In the genomic region with DNA sequence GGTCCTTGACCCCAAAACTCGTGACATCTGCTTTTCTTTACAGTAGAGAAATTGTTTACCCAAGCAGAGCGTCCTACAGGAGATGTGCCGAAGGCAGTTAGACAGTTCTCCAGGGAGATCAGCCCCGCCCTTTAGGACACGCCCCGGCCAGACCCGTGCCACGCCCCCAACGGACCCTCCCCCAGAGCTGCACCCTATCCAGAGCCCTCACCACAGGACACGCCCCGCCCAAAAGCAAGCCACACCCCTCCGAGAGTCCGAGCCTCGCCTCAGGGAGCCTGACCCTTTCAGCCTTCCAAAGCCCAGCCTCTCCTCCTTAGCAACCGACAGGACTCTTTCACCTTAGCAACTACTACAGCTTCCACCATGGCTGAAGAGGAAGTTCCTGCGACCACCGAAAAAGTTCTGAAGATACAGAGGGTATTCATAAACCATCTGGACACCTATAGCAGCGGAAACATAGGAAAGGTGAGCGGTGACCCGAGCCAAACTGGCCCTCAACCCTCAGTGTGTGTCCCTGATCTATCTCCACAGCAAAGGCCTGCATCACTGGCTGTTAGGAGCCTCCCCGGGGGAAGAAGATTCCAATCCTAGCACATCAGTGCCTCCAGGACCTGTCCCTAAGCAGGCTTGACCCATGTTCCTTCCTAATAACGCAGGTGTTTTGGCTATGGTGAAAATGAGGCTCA, we compare ENCODE assay signal across 8 mouse cellular contexts. TPM values are rescaled to one million over a fixed set of nuclear protein-coding genes. Genes with fewer than 3 reads are reported as not detected.
A peak's percentile ranks its signal among the peaks of the same experiment; 100 is the strongest.
DNase-seq lines count a peak whose midpoint lies in the region; ATAC-seq and TF ChIP-seq lines count a peak whose summit lies in the region.

A gene (plus strand): TSS at position 178 of the 689 bp plus-strand sequence.

- peak within 1 kb of the TSS in 1 of 2 experiments; percentile 17; a peak in 1 of 4 replicates for H3K4me3 ChIP-seq in liver, embryonic 14.5 days (ENCODE audit: insufficient read depth in 1 of 2, low read depth in 2 of 2, low read length in 2 of 2)
- H3K4me3 ChIP-seq in neural tube, embryonic 13.5 days, result no peak within 1 kb of the TSS

- intact Hi-C loops in gastrocnemius, postnatal 14 days (cut with DNase I; ENCODE audit: low total_unique reads), result no loop called here

- TF ChIP-seq CTCF in liver, embryonic 14.5 days (IDR thresholded peaks at IDR 0.05; ENCODE audit: low read depth), result no peak

- ATAC-seq in cerebellum, adult (ENCODE audit: insufficient number of reproducible peaks, low FRiP score, low TSS enrichment), result no peak
- peak; percentile 98 for ATAC-seq in liver, embryonic 14.5 days (ENCODE audit: insufficient read depth)
- ATAC-seq in neural tube, embryonic 13.5 days (ENCODE audit: low read depth), result peak; percentile 59; the same call in 1 of the 2 replicates

- H3K4me2 ChIP-seq in liver, embryonic 14.5 days (ENCODE audit: low read depth), result peak within 1 kb of the TSS; percentile 70
- peak within 1 kb of the TSS; percentile 33 for H3K4me2 ChIP-seq in neural tube, embryonic 13.5 days

- H3K36me3 ChIP-seq in liver, embryonic 14.5 days (replicated peaks; ENCODE audit: control insufficient read depth, insufficient read depth, low read depth), result no peaks in the 10 kb centered on the region
- peaks cover 12% of the 10 kb centered on the region for H3K36me3 ChIP-seq in neural tube, embryonic 13.5 days

- H3K9ac ChIP-seq in liver, embryonic 14.5 days (replicated peaks), result 0 out of 2 replicates have a peak within 1 kb of the TSS, but pooled peaks have one; percentile 11
- no peak within 1 kb of the TSS for H3K9ac ChIP-seq in neural tube, embryonic 13.5 days

- H3K27ac ChIP-seq in liver, embryonic 14.5 days, result no peak within 1 kb of the TSS
- no peak within 1 kb of the TSS for H3K27ac ChIP-seq in neural tube, embryonic 13.5 days (replicated peaks)

- no peaks in the 10 kb centered on the region for H3K27me3 ChIP-seq in liver, embryonic 14.5 days (ENCODE audit: control insufficient read depth, insufficient read depth, low read length)
- H3K27me3 ChIP-seq in neural tube, embryonic 13.5 days, result no peaks in the 10 kb centered on the region

- peak; percentile 21 to 52 for DNase-seq in cerebellum, postnatal 10 days
- DNase-seq in c-Kit-negative CD71-positive TER-119-positive erythroid progenitor cells, embryonic 14.5 days (ENCODE audit: low read depth, low spot score), result peak; percentile 68
- DNase-seq in gastrocnemius, postnatal 14 days, result peak; percentile 79
- peak; percentile 50 for DNase-seq in induced T-regulatory cell, adult 2 months (ENCODE audit: low read depth)
- DNase-seq in liver, embryonic 14.5 days (ENCODE audit: low read depth in 3 of 3, low spot score in 3 of 3), result peak; percentile 70 to 78 (median 75)
- peak; percentile 50 to 63 for DNase-seq in thymus, postnatal 36 days

- no peaks in the 10 kb centered on the region for H3K9me3 ChIP-seq in liver, embryonic 14.5 days (ENCODE audit: control insufficient read depth, low read length)
- no peaks in the 10 kb centered on the region for H3K9me3 ChIP-seq in neural tube, embryonic 13.5 days

- H3K4me1 ChIP-seq in liver, embryonic 14.5 days (replicated peaks; ENCODE audit: control insufficient read depth in 2 of 2, insufficient read depth in 2 of 2, low read length in 1 of 2), result peaks cover 5 to 9% of the 10 kb centered on the region in 2 experiments
- peaks cover 9% of the 10 kb centered on the region for H3K4me1 ChIP-seq in neural tube, embryonic 13.5 days (replicated peaks)

- TF ChIP-seq EP300 in liver, embryonic 14.5 days (IDR thresholded peaks at IDR 0.05; ENCODE audit: low read depth), result no peak

- 10% methylated on average over 22 of the region's 22 CpGs for WGBS in liver, embryonic 14.5 days (ENCODE audit: insufficient replicate concordance)
- 11% methylated on average over 22 of the region's 22 CpGs for WGBS in neural tube, embryonic 13.5 days

RNA-seq across cellular contexts. Expression of the gene that starts here (rescaled TPM):
- not detected for total RNA-seq in gastrocnemius, postnatal 14 days (2021)
- polyA plus RNA-seq in liver, embryonic 14.5 days (2012; rRNA removed), result 0.04 and 0.05 TPM in 2 replicates
- polyA plus RNA-seq in liver, embryonic 14.5 days (2014; fragmentation: Nextera tagmentation; extraction: Ambion mirVana), result not detected in 2 replicates
- 1.1 and 1.3 TPM in 2 replicates for polyA plus RNA-seq in neural tube, embryonic 13.5 days (2015; fragmentation: Nextera tagmentation; extraction: Ambion mirVana)

Comparison
In these comparisons a context has a peak if more than half of its experiments do, and no peak if none do; other contexts are left out.
1. Peak in DNase-seq in gastrocnemius, postnatal 14 days; RNA of the gene not detected or under 1 TPM.
2. Peak in DNase-seq, ATAC-seq, H3K9ac ChIP-seq and H3K4me2 ChIP-seq in liver, embryonic 14.5 days; RNA of the gene not detected or under 1 TPM.